23 mouse cellular contexts compared by ENCODE assay signal in genomic region chr11:20789015-20789414, GRCm38 (mm10).
"Had no signal": no experiment of that assay in that cellular context is flagged by ENCODE, and none has a peak within 500 bp of the region (broad histone marks: within the 10 kb centered on the region; RNA-seq: fewer than 3 reads in every experiment).

No protein-coding gene starts in this region.

- H3K27ac ChIP-seq: left cerebral cortex, adult 2 months; limb, embryonic 15.5 days; liver, embryonic 14.5 days; macrophage; midbrain, embryonic 13.5 days; neural tube, embryonic 12.5 days; neural tube, embryonic 15.5 days; stomach, embryonic 15.5 days had no signal

- H3K9me3 ChIP-seq: limb, embryonic 15.5 days; stomach, embryonic 15.5 days had no signal

- H3K36me3 ChIP-seq: limb, embryonic 15.5 days; midbrain, embryonic 13.5 days; neural tube, embryonic 12.5 days; neural tube, embryonic 15.5 days; stomach, embryonic 15.5 days had no signal

- DNase-seq: kidney, adult 8-10 months; kidney, postnatal 14 days; kidney, postnatal 4 days; layer of hippocampus, adult 9-11 months; liver, postnatal 0 days; lung, embryonic 14.5 days; right cerebral cortex, adult 18-20 months; right cerebral cortex, postnatal 25 days; spleen, adult 18-20 months; thymus, adult 2 months; thymus, postnatal 14 days; thymus, postnatal 4 days had no signal

- ATAC-seq: liver, postnatal 0 days; lung, postnatal 0 days; midbrain, embryonic 13.5 days; midbrain, embryonic 16.5 days had no signal

- H3K4me3 ChIP-seq: left cerebral cortex, adult 2 months; limb, embryonic 15.5 days; midbrain, embryonic 13.5 days; neural tube, embryonic 12.5 days; neural tube, embryonic 15.5 days; stomach, embryonic 15.5 days had no signal

- H3K27me3 ChIP-seq: midbrain, embryonic 13.5 days; neural tube, embryonic 12.5 days; neural tube, embryonic 15.5 days; stomach, embryonic 15.5 days had no signal

- H3K4me1 ChIP-seq: neural tube, embryonic 12.5 days; neural tube, embryonic 15.5 days; stomach, embryonic 15.5 days had no signal

- H3K4me2 ChIP-seq: limb, embryonic 15.5 days; liver, embryonic 11.5 days; lung, embryonic 14.5 days; midbrain, embryonic 13.5 days; neural tube, embryonic 12.5 days; neural tube, embryonic 15.5 days; stomach, embryonic 15.5 days had no signal

- H3K9ac ChIP-seq: limb, embryonic 15.5 days; liver, embryonic 14.5 days; liver, postnatal 0 days; lung, embryonic 14.5 days; midbrain, embryonic 13.5 days; neural tube, embryonic 12.5 days; neural tube, embryonic 15.5 days; stomach, embryonic 15.5 days had no signal
